Mouse (Mus musculus): ENCODE measurements at regions not wholly inside any gene's neighbourhood (a gene's known extent, or its start where the extent isn't known, plus 50 kb on each side); places are given as distances from the start of the nearest gene placed in this dataset.

DNA sequence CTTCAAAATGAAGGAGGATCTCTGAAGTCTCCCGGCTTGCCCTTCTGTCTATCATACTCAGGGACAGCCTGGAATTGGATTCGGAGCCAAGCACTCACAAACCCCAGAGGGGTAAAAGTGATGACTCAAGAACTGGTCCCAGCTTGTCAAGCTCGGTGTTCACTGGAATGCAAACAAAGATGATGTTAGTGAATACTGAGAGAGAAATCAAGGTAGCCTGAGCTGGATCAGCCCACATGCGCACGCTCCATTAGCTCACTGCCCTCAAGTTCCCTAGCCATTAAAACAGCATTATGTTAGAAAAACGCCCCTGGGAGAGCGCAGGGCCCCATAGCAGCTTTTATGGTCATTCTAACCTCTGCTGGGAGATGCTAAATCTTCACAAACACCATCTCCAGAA lies 157.8 kb upstream of the Gm49356 start:
- Histone ChIP-seq H3K9me3 (replicated peaks; ENCODE audit: low read length) (peaks cover 4% of the 10 kb centered on the region), H3K9ac (ENCODE audit: insufficient read depth, low read depth) (no peak overlapping the region), H3K79me2 (replicated peaks; ENCODE audit: control insufficient read depth, extremely low read depth, insufficient read depth, poor library complexity, severe bottlenecking) (no peaks in the 10 kb centered on the region), H3K4me1 (ENCODE audit: control insufficient read depth in 1 of 2, insufficient read depth in 2 of 2) (peaks cover 9 to 14% of the 10 kb centered on the region in 2 experiments; a peak in 3 of 4 replicates), H3K4me3 (replicated peaks in 1 of 3; ENCODE audit: low read depth in 2 of 3, low read length in 2 of 3, poor library complexity in 1 of 3) (no peak overlapping the region), H3K27ac (ENCODE audit: insufficient read depth, low read depth) (no peak overlapping the region), H3K4me2 (ENCODE audit: insufficient read depth, low read depth, poor library complexity, severe bottlenecking) (peak overlapping the region; percentile 14; the same call in 1 of the 2 replicates), H3K36me3 (replicated peaks in 1 of 2; ENCODE audit: control insufficient read depth in 1 of 2, insufficient read depth in 1 of 2, low read length in 1 of 2) (no peaks in the 10 kb centered on the region), H3K27me3 (replicated peaks) (no peaks in the 10 kb centered on the region)
- no peak for TF ChIP-seq NRF1 (IDR thresholded peaks at IDR 0.05; ENCODE audit: low read depth, low read length)
- TF ChIP-seq RCOR1 (conservative IDR thresholded peaks at IDR 0.05; ENCODE audit: low read depth, low read length) = no peak
- in situ Hi-C loops (cut with MboI; ENCODE audit: low pct_ligation_motif_present, low pct_unique_long_range_greater_than_20kb, low sequenced_read_pairs) = no loop called here
- DNase-seq (ENCODE audit: extremely low read depth) = no peak
- dilution Hi-C loops (cut with MboI; ENCODE audit: extremely low pct_ligation_motif_present, extremely low pct_unique_long_range_greater_than_20kb, low sequenced_read_pairs) = no loop called here

DNA sequence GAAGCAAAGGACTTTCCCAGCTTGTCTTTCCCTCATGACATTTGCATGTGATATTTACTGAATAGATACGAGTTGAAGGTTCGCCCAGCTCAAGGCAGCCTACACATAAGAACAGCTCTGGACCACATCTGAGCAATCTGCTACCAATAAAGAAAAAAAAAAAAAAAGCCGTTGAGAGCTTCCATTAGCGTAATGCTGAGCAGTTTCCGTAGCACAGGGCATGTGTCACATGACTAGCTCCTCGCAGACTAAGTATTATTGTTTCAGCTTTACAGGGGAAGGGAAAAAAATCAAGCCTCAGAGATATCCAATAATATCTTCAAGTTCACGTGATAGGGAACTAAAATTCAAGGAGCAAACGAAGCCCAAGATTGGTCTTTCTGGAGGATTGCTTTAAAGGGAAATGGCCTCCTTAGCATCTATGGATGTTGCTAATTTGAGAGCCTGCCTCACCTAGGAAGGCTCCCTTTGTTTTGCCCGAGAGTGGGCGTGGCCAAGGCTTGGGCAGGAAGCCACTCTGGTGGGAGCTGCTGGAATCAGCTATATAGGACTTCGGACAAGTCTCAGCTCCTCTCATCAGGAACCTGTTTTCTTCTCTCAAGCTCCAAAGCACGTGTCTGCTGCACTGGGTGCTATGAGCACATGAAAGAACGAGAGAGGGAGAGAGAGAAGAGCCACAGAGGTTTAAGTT lies 157.0 kb upstream of the Gm49356 start:
- H3K79me2 ChIP-seq (replicated peaks; ENCODE audit: control insufficient read depth, extremely low read depth, insufficient read depth, poor library complexity, severe bottlenecking) = no peaks in the 10 kb centered on the region
- H3K4me1 ChIP-seq (ENCODE audit: control insufficient read depth in 1 of 2, insufficient read depth in 2 of 2) = peaks cover 9 to 10% of the 10 kb centered on the region in 2 experiments; a peak in 3 of 4 replicates
- H3K27me3 ChIP-seq (replicated peaks) = no peaks in the 10 kb centered on the region
- no peak overlapping the region for H3K9ac ChIP-seq (ENCODE audit: insufficient read depth, low read depth)
- 0 out of 2 replicates have a peak overlapping the region, but pooled peaks have one; percentile 14 for H3K4me2 ChIP-seq (ENCODE audit: insufficient read depth, low read depth, poor library complexity, severe bottlenecking)
- dilution Hi-C loops (cut with MboI; ENCODE audit: extremely low pct_ligation_motif_present, extremely low pct_unique_long_range_greater_than_20kb, low sequenced_read_pairs) (no loop called here), in situ Hi-C loops (cut with MboI; ENCODE audit: low pct_ligation_motif_present, low pct_unique_long_range_greater_than_20kb, low sequenced_read_pairs) (no loop called here)
- H3K27ac ChIP-seq (ENCODE audit: insufficient read depth, low read depth) = no peak overlapping the region
- no peak for DNase-seq (ENCODE audit: extremely low read depth)
- no peaks in the 10 kb centered on the region for H3K36me3 ChIP-seq (replicated peaks in 1 of 2; ENCODE audit: control insufficient read depth in 1 of 2, insufficient read depth in 1 of 2, low read length in 1 of 2)
- H3K9me3 ChIP-seq (replicated peaks; ENCODE audit: low read length) = peaks cover 2% of the 10 kb centered on the region
- peak overlapping the region in 1 of 3 experiments; percentile 12 for H3K4me3 ChIP-seq (replicated peaks in 1 of 3; ENCODE audit: low read depth in 2 of 3, low read length in 2 of 3, poor library complexity in 1 of 3)
- TF ChIP-seq ELF1 (IDR thresholded peaks at IDR 0.05; ENCODE audit: low read depth, low read length) (no peak), MAFK (IDR thresholded peaks at IDR 0.05; ENCODE audit: insufficient replicate concordance, low read length) (no peak), MAZ (IDR thresholded peaks at IDR 0.05; ENCODE audit: low read depth, low read length) (no peak), USF1 (IDR thresholded peaks at IDR 0.05; ENCODE audit: low read depth, low read length) (peak; percentile 61), MXI1 (IDR thresholded peaks at IDR 0.05; ENCODE audit: low read depth, low read length) (no peak), JUND (conservative IDR thresholded peaks at IDR 0.05; ENCODE audit: low read depth, low read length) (no peak), MAX (IDR thresholded peaks at IDR 0.05; ENCODE audit: low read length) (no peak), ZNF384 (IDR thresholded peaks at IDR 0.05; ENCODE audit: low read depth, low read length) (peak; percentile 88), GABPA (IDR thresholded peaks at IDR 0.05; ENCODE audit: insufficient replicate concordance, low read depth, low read length) (no peak), TBP (conservative IDR thresholded peaks at IDR 0.05; ENCODE audit: low read depth, low read length) (no peak), UBTF (IDR thresholded peaks at IDR 0.05; ENCODE audit: low read depth, low read length) (no peak), KAT2A (IDR thresholded peaks at IDR 0.05; ENCODE audit: insufficient replicate concordance, low read length) (no peak), CHD1 (IDR thresholded peaks at IDR 0.05; ENCODE audit: low read depth, low read length) (no peak), MYC (IDR thresholded peaks at IDR 0.05; ENCODE audit: low read depth, low read length) (no peak), ZC3H11A (IDR thresholded peaks at IDR 0.05; ENCODE audit: low read depth, low read length) (no peak), CHD2 (IDR thresholded peaks at IDR 0.05; ENCODE audit: low read length) (no peak), POLR2AphosphoS2 (IDR thresholded peaks at IDR 0.05; ENCODE audit: low read depth, low read length) (no peak), BHLHE40 (IDR thresholded peaks at IDR 0.05; ENCODE audit: low read depth, low read length) (peak; percentile 61), IRF4 (IDR thresholded peaks at IDR 0.05; ENCODE audit: low read depth, low read length) (no peak), PAX5 (IDR thresholded peaks at IDR 0.05; ENCODE audit: low read length) (no peak), CTCF (conservative IDR thresholded peaks at IDR 0.05 in 1 of 2, IDR thresholded peaks at IDR 0.05 in 1 of 2; ENCODE audit: low read depth in 2 of 2, low read length in 2 of 2) (no peak), HCFC1 (IDR thresholded peaks at IDR 0.05; ENCODE audit: low read depth, low read length) (no peak), ZMIZ1 (IDR thresholded peaks at IDR 0.05; ENCODE audit: low read depth, low read length) (no peak), JUN (IDR thresholded peaks at IDR 0.05; ENCODE audit: insufficient read depth, low read depth, low read length) (no peak), NRF1 (IDR thresholded peaks at IDR 0.05; ENCODE audit: low read depth, low read length) (no peak), USF2 (conservative IDR thresholded peaks at IDR 0.05; ENCODE audit: low read depth, low read length) (0 out of 2 replicates have a peak, but pooled peaks have one; percentile 35), SIN3A (IDR thresholded peaks at IDR 0.05; ENCODE audit: low read length) (no peak), ETS1 (conservative IDR thresholded peaks at IDR 0.05; ENCODE audit: low read depth, low read length) (no peak), RCOR1 (conservative IDR thresholded peaks at IDR 0.05; ENCODE audit: low read depth, low read length) (no peak), EP300 (IDR thresholded peaks at IDR 0.05; ENCODE audit: low read length) (no peak), RAD21 (IDR thresholded peaks at IDR 0.05; ENCODE audit: low read depth, low read length) (no peak), MEF2A (IDR thresholded peaks at IDR 0.05; ENCODE audit: borderline replicate concordance, low read depth, low read length) (no peak)
